Mouse (Mus musculus) lung, adult 2 months (tissue): ENCODE measurements around the gene Trim37.

Source experiments
- CTCF ChIP-seq: fragments of 200-500 bp; IDR thresholded peaks from 2 replicates; pipeline ENCODE4 v1.5.1; 2011; ENCODE audit warnings: mild to moderate bottlenecking, low read length, control low read depth; ENCODE audit not compliant: insufficient read depth
- POLR2A ChIP-seq: fragments of 200-500 bp; IDR thresholded peaks from 2 replicates; pipeline ENCODE4 v1.6.1; 2011; ENCODE audit warnings: low read depth, mild to moderate bottlenecking, control low read depth, low read length, borderline replicate concordance; ENCODE audit errors: extremely low read depth

- TF ChIP-seq POLR2A = no peak
- no peak for TF ChIP-seq CTCF
These were observed 43.2 kb upstream of the Trim37 start for GRCm38 (mm10) chr11:87083712-87084111.
